Mouse (Mus musculus) heart, postnatal 14 days (tissue): ENCODE data around the gene Cd300lf. TPM values are rescaled to one million over a fixed set of nuclear protein-coding genes. Genes with fewer than 3 reads are reported as not detected.

ENCODE experiments used
- DNase-seq, 2 experiments: peaks; one replicate each; pipeline ENCODE4 v3.0.0; 2021 to 2022
- intact Hi-C: fragments of 180-260 bp; cut with DNase I; formaldehyde crosslinking; loops from one replicate; pipeline ENCODE4 v1.15.1; 2025
- total RNA-seq, 2 experiments: library from RNA; stranded (reverse); gene quantifications; 2 replicates each; pipeline ENCODE4 v1.2.3; 2021

The Cd300lf gene
- total RNA-seq, 2 experiments from 2014 or later = 0.46 to 0.69 TPM

GRCm38 (mm10) chr11:115110271-115110670, 23.5 kb downstream of the Cd300lf start:
- no peak for DNase-seq
- intact Hi-C loops = no loop called here

GRCm38 (mm10) chr11:115108176-115108575, 25.6 kb downstream of the Cd300lf start:
- no peak for DNase-seq
- intact Hi-C loops = no loop called here

- DNase-seq = no peak
- intact Hi-C loops = no loop called here
These were observed 26.3 kb downstream of the Cd300lf start for GRCm38 (mm10) chr11:115107403-115107916.

- intact Hi-C loops = no loop called here
- DNase-seq = no peak
These were observed 27.2 kb downstream of the Cd300lf start for GRCm38 (mm10) chr11:115106638-115107037.

- DNase-seq = no peak
- intact Hi-C loops = no loop called here
These were observed 28.8 kb downstream of the Cd300lf start for GRCm38 (mm10) chr11:115104769-115105563.

- intact Hi-C loops = no loop called here
- no peak for DNase-seq
These were observed 30.1 kb downstream of the Cd300lf start for GRCm38 (mm10) chr11:115103470-115104413.

- intact Hi-C loops = no loop called here
- DNase-seq = no peak
These were observed 31.7 kb downstream of the Cd300lf start for GRCm38 (mm10) chr11:115102116-115102515.

GRCm38 (mm10) chr11:115101615-115102051, 32.2 kb downstream of the Cd300lf start:
- DNase-seq = no peak
- intact Hi-C loops = no loop called here

GRCm38 (mm10) chr11:115100741-115101140, 33.1 kb downstream of the Cd300lf start:
- intact Hi-C loops = no loop called here
- DNase-seq = no peak

GRCm38 (mm10) chr11:115100032-115100621, 33.7 kb downstream of the Cd300lf start:
- intact Hi-C loops = no loop called here

GRCm38 (mm10) chr11:115099241-115099840, 34.5 kb downstream of the Cd300lf start:
- intact Hi-C loops = no loop called here
- no peak for DNase-seq

More at GRCm38 (mm10) chr11:115100032-115100621, 33.7 kb downstream of the Cd300lf start:
- DNase-seq = no peak

GRCm38 (mm10) chr11:115098203-115098932, 35.4 kb downstream of the Cd300lf start:
- DNase-seq = peak in 1 of 2 experiments; percentile 24
- intact Hi-C loops = no loop called here

- intact Hi-C loops = no loop called here
These were observed 41.7 kb downstream of the Cd300lf start for GRCm38 (mm10) chr11:115092140-115092539.

GRCm38 (mm10) chr11:115091362-115091901, 42.4 kb downstream of the Cd300lf start, which contains the start of gene Rab37:
Rab37 (plus strand) TSS chr11:115091431.
- peak in 1 of 2 experiments; percentile 9 for DNase-seq
- intact Hi-C loops = no loop called here

More at GRCm38 (mm10) chr11:115092140-115092539, 41.7 kb downstream of the Cd300lf start:
- no peak for DNase-seq

- intact Hi-C loops = no loop called here
- DNase-seq = no peak
These were observed 43.9 kb downstream of the Cd300lf start for GRCm38 (mm10) chr11:115089853-115090252.

GRCm38 (mm10) chr11:115086213-115086612, 47.6 kb downstream of the Cd300lf start:
- DNase-seq = no peak
- intact Hi-C loops = no loop called here

GRCm38 (mm10) chr11:115085064-115085463, 48.7 kb downstream of the Cd300lf start:
- DNase-seq = no peak
- intact Hi-C loops = no loop called here

GRCm38 (mm10) chr11:115084595-115084994, 49.2 kb downstream of the Cd300lf start:
- intact Hi-C loops = loop anchor here (5.0 kb wide), 1 partner anchor 183 kb away; the partner anchor contains the start of gene Grin2c
- no peak for DNase-seq
